Mouse (Mus musculus) hematopoietic multipotent progenitor cell, adult 10-12 weeks (in vitro differentiated cells): ENCODE data around the gene Rxfp2. TPM values are rescaled to one million over a fixed set of nuclear protein-coding genes. Genes with fewer than 3 reads are reported as not detected.

Experiments used
- polyA plus RNA-seq: library from polyadenylated mRNA; stranded (reverse); fragments of >175 nt; gene quantifications from 2 replicates; pipeline ENCODE4 v1.2.3, GENCODE M21; 2012; ENCODE audit warnings: low replicate concordance

Rxfp2 gene
- 0.10 TPM in 1 of 2 replicates, not detected in the other for polyA plus RNA-seq

DNA sequence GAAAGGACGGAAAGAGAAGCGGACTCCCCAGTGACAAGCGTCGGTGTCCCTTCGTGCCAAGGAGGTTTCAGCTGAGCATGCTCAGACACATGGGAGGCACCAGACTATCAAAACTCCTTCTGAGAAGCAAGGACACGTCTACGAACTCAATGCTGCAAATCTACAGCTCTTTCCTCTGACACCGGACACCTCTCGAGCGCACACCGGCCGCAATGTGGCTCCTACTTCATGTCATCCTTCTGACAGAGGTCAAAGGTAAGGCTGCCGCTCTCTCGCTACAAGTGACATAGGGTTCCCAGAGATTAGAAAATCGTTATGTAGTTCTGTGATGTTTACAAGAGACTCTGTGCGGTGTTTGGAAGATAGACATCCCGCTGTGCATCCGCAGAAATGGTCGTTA, at the start of gene Rxfp2:
Gene Rxfp2 (plus strand): TSS at position 20 of the 400 bp plus-strand sequence.

DNA sequence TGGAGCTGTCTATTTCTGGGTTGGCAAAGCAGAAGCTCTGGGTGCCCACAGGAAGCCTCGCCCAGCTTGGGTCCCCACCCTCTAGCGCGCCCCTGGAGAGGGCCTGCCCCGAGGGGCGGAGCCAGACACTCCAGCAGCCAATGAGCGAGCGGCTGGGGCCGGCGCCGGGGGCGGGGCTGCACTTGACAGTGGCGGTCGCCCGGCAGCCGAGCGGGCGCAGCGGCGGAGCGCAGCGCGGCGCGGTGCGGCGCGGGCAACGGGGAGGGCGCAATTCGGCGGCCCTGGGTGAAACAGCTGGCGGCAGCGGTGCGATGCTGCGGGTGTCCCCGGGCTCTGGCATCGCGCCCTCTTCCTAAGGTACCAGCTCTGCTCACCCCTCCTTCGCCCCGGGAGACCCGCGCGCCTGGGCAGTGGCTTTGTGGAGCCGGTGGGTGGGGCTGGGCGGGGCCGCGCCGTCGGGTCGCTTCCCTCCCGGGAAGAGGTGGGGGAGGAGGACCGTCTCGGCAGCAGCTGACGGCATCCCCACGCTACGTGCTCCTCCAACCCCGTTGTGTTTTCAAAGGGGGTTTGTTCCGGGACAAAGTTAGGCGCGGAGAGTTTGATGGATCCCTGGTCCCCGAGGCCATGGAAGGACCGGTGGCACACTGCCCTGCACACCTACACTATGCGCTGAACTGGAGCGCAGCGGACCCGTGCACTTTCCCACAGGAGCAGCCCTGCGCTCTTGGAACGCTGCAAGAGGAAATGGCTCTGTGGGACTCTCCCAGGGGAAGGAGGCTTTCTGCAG, 100.2 kb downstream of the Rxfp2 start, which contains the start of gene Fry:
Gene Fry (plus strand): TSS at position 191 of the 787 bp plus-strand sequence.

Other genes starting within 250 kb of the Rxfp2 start
- 11.0 and 20.7 TPM in 2 replicates for gene Fry, start 100.0 kb downstream of the Rxfp2 start, polyA plus RNA-seq